Mouse (Mus musculus) midbrain, embryonic 14.5 days (tissue): ENCODE data around the gene Zfp991. TPM values are rescaled to one million over a fixed set of nuclear protein-coding genes. Genes with fewer than 3 reads are reported as not detected.
"Not testable (repeated sequence)": the region's sequence is repeated elsewhere in the genome, so short reads cannot be mapped to it uniquely, and the experiment has no call there.

Source experiments
- ATAC-seq: fragments of 200-750 bp; cut with Nextera tagmentation; 2 replicates; pipeline ENCODE4 v1.8.0; 2017; ENCODE audit warnings: moderate number of reproducible peaks, moderate library complexity; ENCODE audit not compliant: low FRiP score, low TSS enrichment
- DNase-seq: peaks from one replicate; pipeline ENCODE4 v3.0.0-alpha.2; 2015
- H3K27ac ChIP-seq: fragments of 300-500 bp; sonication (generic); replicated peaks from 2 replicates; pipeline ENCODE4 v1.5.1; 2014; ENCODE audit warnings: mild to moderate bottlenecking, low read depth, low read length, moderate library complexity
- H3K27me3 ChIP-seq: fragments of 300-500 bp; sonication (generic); 2 replicates; pipeline ENCODE4 v1.6.1; 2014; ENCODE audit warnings: low read length, control low read depth, mixed read lengths; ENCODE audit not compliant: control insufficient read depth, insufficient read depth
- H3K36me3 ChIP-seq: fragments of 300-500 bp; sonication (generic); 2 replicates; pipeline ENCODE4 v1.6.1; 2014; ENCODE audit warnings: low read length, control low read depth; ENCODE audit not compliant: control insufficient read depth, insufficient read depth
- H3K4me1 ChIP-seq: fragments of 300-500 bp; sonication (generic); 2 replicates; pipeline ENCODE4 v1.6.1; 2014; ENCODE audit warnings: mild to moderate bottlenecking, antibody characterized with exemption, low read length, control low read depth; ENCODE audit not compliant: control insufficient read depth, insufficient read depth
- H3K4me2 ChIP-seq: fragments of 300-500 bp; sonication (generic); 2 replicates; pipeline ENCODE4 v1.6.1; 2014; ENCODE audit warnings: mild to moderate bottlenecking, low read length, moderate library complexity
- H3K4me3 ChIP-seq: fragments of 300-500 bp; sonication (generic); replicated peaks from 2 replicates; pipeline ENCODE4 v1.5.1; 2014; ENCODE audit warnings: low read depth, low read length
- H3K9ac ChIP-seq: fragments of 300-500 bp; sonication (generic); replicated peaks from 2 replicates; pipeline ENCODE4 v1.6.1; 2014; ENCODE audit warnings: mild to moderate bottlenecking, low read length, moderate library complexity
- H3K9me3 ChIP-seq: fragments of 300-500 bp; sonication (generic); 2 replicates; pipeline ENCODE4 v1.6.1; 2016; ENCODE audit warnings: low read length, control low read depth, mixed read lengths; ENCODE audit not compliant: control insufficient read depth
- WGBS: fragments of 180-500 bp; shearing (Covaris S2); extraction: QIAGEN DNeasy Blood & Tissue Kit; methylation state at CpG from one replicate; pipeline ENCODE4 v1.1.7; 2014; 5-methylcytosine and 5-hydroxymethylcytosine counted together
- polyA plus RNA-seq: library from polyadenylated mRNA; unstranded; fragments of >200 nt; fragmentation: Nextera tagmentation; extraction: Ambion mirVana; gene quantifications from 2 replicates; pipeline ENCODE4 v1.2.1, GENCODE M21; 2014

The Zfp991 gene
- polyA plus RNA-seq, 1 experiment from 2014 or later, result 6.3 TPM

DNA sequence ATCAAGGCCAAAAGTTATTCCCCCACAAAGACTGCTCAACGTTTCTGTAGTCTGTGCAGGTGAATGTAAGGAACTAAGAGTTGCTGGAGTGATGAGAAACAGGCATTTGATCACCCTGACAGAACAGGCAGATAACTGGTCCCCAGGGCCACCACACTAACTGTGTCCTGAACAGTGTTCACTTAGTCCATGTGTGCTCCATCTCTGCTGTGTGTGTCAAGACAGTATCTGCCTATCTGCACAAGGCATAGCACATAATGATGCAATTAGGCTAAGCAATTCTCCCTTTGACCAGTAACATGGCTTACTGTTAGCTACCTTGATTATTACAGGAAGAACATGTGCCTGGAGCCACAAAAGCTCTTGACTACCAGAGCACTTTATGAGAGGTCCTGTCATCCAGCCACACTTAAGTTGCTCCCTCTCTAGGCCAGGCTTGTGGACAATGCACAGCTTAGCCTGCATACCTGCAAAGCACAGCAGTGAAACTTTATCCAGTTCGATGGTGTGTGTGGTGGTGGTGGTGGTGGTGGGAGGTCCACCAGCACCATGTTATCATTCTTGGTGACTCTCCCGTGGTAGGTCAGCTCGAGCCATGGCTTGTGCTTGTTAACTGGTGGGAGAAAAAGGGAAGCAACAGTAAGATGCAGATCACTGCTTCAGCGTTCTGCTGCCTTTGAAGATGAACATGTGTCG is 67.4 kb downstream of the Zfp991 start:
- H3K9me3 ChIP-seq, H3K4me3 ChIP-seq, H3K36me3 ChIP-seq, H3K4me2 ChIP-seq, H3K4me1 ChIP-seq, H3K27ac ChIP-seq, H3K27me3 ChIP-seq, DNase-seq, H3K9ac ChIP-seq: not testable (repeated sequence)
- 77% methylated on average over 6 of the region's 6 CpGs for WGBS
- peak; percentile 51 for ATAC-seq

DNA sequence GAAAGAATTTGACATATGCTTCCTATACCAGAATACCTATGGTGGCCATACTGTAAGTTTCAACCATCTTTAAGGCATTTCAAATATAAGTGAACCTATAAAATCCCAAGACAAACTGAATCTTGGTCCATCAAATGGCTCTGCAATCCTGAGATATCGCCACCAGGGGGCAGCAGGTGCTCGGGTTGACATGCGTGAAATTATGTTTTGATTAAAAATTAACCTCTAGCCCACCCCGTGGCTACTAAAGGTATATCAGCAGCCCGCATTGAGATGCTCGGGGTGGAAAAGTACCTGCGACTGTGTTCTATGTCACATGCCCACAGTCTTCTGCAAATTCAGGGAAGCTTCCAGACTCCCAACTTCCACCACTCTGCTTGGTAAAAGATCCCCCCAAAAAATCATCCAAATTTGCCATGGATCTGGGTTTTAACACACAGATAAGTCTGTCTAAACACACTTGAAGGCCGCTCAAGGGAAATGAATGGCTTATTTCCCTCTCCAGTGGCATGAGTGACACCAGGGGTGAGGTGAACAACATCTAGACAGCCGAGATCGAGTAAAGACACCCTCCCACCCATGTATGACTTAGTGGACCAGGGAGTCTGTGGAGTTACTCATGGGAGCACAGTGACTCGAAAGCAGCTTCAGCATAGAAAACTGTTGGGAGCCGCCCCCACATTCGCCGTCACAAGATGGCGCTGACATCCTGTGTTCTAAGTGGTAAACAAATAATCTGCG is 70.3 kb downstream of the Zfp991 start:
- not testable (repeated sequence) for DNase-seq

DNA sequence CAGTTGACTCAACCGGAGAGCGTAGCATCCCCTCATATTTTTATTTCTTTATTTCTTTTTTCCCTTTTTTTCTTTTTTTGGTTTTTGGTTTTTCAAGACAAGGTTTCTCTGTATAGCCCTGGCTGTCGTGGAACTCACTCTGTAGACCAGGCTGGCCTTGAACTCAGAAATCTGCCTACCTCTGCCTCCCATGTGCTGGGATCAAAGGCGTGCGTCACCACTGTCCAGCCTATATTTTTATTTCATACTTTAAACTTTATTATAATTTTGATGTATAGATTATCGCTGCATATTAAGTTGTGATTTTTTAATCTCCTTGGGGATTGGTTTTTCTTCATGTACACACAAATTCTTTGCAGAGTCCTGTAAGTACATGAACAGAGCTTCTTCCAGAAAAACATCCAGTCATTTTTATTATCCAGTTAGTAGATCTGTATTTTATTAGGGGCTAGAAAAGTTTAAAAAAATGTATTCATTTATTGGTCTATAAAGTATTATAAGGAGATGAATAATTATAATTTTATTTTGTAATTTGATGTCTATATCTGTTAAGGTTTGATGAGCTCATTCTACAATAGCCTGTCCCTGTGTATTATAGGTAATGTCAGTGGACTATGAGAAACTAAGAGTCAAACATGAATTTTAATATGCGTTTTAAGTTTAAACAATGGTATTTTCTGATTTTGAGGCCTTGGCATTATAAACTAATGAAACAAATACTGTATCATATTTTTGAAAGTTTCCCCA is 80.5 kb downstream of the Zfp991 start:
- H3K4me1 ChIP-seq, H3K27me3 ChIP-seq, DNase-seq, H3K9me3 ChIP-seq, H3K4me3 ChIP-seq, H3K4me2 ChIP-seq, H3K36me3 ChIP-seq, H3K9ac ChIP-seq, H3K27ac ChIP-seq: not testable (repeated sequence)
- ATAC-seq, result peak; percentile 48; the same call in 1 of the 2 replicates
- 89% methylated on average over 3 of the region's 7 CpGs for WGBS

More for the DNA sequence above, 70.3 kb downstream of the Zfp991 start:
- not testable (repeated sequence) for H3K27ac ChIP-seq, H3K4me1 ChIP-seq, H3K36me3 ChIP-seq, H3K4me2 ChIP-seq, H3K9ac ChIP-seq, H3K4me3 ChIP-seq, H3K9me3 ChIP-seq, H3K27me3 ChIP-seq
- ATAC-seq, result peak; percentile 34; the same call in 1 of the 2 replicates
- 86% methylated on average over 10 of the region's 16 CpGs for WGBS

DNA sequence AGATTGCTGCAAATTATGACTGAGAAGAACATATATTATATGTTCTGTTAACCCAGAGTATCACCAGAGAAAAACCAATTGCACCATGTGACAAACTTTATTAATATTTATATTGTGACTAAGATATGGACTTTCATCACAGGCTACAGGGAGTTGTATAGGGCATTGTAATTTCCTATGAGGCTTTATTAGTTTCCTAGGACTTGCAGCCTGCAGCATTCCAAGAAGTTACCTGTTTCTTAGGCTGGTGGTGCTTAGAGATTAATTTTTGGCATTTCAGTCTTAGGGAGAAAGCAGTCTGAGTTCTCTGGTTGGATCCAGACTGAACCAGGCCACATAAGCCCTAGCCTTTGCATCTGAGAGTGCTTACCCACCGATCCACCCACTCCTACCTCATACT is 82.4 kb downstream of the Zfp991 start:
- WGBS, result no CpG with 5 or more reads among the region's 1 CpGs
- not testable (repeated sequence) for DNase-seq, H3K9me3 ChIP-seq, H3K4me2 ChIP-seq, H3K27ac ChIP-seq, H3K4me3 ChIP-seq, H3K4me1 ChIP-seq, H3K9ac ChIP-seq, H3K36me3 ChIP-seq, H3K27me3 ChIP-seq
- peak; percentile 56; the same call in 1 of the 2 replicates for ATAC-seq

DNA sequence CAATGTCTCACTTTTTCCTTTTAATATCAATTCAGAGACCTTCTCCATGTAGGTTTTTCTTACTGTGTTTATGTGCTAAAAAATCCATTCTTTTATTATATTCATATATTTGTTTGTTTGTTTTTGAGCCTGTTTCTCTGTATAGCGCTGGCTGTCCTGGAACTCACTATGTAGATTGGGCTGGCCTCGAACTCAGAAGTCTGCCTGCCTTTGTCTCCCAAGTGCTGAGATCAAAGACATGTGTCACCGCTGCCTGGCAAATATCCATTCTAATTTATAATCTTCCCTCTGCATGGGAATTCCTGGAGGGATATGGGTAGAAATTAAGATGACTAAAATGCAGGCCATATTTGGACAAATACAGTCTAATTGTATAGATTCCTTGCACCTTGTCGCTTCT is 85.8 kb downstream of the Zfp991 start:
- H3K27me3 ChIP-seq, DNase-seq, H3K4me3 ChIP-seq, H3K4me2 ChIP-seq, H3K36me3 ChIP-seq, H3K4me1 ChIP-seq, H3K27ac ChIP-seq, H3K9ac ChIP-seq: not testable (repeated sequence)
- ATAC-seq, result peak; percentile 53
- peaks cover 11% of the 10 kb centered on the region for H3K9me3 ChIP-seq
- 74% methylated on average over 2 of the region's 4 CpGs for WGBS

DNA sequence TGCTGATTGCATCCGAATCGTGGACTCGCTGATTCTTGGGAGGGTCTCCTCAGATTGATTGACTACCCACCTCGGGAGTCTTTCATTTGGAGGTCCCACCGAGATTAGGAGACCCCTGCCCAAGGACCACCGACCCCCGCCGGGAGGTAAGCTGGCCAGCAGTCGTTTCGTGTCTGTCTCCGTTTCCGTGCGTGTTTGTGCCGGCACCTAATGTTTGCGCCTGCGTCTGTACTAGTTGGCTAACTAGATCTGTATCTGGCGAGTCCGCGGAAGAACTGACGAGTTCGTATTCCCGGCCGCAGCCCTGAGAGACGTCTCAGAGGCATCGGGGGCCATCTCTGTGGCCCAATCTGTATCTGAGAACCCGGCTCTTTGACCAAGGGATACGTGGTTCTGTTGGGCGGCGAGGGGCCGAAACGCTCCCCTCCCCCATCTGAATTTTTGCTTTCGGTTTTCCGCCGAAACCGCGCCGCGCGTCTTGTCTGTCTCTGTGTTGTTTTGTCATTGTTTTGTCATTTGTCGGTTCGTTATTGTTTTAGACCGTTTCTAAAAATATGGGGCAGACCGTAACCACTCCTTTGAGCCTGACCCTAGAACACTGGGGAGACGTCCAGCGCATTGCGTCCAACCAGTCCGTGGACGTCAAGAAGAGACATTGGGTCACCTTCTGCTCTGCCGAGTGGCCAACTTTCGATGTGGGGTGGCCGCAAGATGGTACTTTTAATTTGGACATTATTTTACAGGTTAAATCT is 87.7 kb downstream of the Zfp991 start:
- peaks cover 11% of the 10 kb centered on the region for H3K9me3 ChIP-seq
- not testable (repeated sequence) for H3K27ac ChIP-seq, H3K36me3 ChIP-seq, DNase-seq, ATAC-seq, H3K9ac ChIP-seq, H3K4me1 ChIP-seq, H3K27me3 ChIP-seq, H3K4me3 ChIP-seq
- WGBS, result 76% methylated on average over 50 of the region's 51 CpGs
- peak overlapping the region; percentile 33 for H3K4me2 ChIP-seq

DNA sequence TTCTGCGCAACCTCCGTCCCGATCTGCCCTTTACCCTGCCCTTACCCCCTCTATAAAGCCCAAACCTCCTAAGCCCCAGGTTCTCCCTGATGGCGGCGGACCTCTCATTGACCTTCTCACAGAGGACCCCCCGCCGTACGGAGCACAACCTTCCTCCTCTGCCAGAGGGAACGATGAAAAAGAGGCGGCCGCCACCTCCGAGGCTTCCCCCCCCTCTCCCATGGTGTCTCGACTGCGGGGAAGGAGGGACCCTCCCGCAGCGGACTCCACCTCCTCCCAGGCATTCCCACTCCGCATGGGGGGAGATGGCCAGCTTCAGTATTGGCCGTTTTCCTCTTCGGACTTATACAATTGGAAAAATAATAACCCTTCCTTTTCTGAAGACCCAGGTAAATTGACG is 88.4 kb downstream of the Zfp991 start:
- not testable (repeated sequence) for ATAC-seq, H3K27me3 ChIP-seq, H3K36me3 ChIP-seq, H3K4me1 ChIP-seq, H3K9ac ChIP-seq, DNase-seq, H3K4me2 ChIP-seq, H3K27ac ChIP-seq, H3K4me3 ChIP-seq
- WGBS, result 86% methylated on average over 17 of the region's 20 CpGs
- H3K9me3 ChIP-seq, result peaks cover 11% of the 10 kb centered on the region

DNA sequence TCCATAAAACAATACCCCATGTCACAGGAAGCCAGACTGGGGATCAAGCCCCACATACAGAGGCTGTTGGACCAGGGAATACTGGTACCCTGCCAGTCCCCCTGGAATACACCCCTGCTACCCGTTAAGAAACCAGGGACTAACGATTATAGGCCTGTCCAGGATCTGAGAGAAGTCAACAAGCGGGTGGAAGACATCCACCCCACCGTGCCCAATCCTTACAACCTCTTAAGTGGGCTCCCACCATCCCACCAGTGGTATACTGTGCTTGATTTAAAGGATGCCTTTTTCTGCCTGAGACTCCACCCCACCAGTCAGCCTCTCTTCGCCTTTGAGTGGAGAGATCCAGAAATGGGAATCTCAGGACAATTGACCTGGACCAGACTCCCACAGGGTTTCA is 90.2 kb downstream of the Zfp991 start:
- H3K27ac ChIP-seq, DNase-seq, H3K36me3 ChIP-seq, ATAC-seq, H3K4me3 ChIP-seq, H3K27me3 ChIP-seq, H3K9ac ChIP-seq, H3K4me1 ChIP-seq, H3K4me2 ChIP-seq: not testable (repeated sequence)
- 84% methylated on average over 5 of the region's 5 CpGs for WGBS
- peaks cover 17% of the 10 kb centered on the region for H3K9me3 ChIP-seq
